Mouse (Mus musculus) lung, embryonic 16.5 days (tissue): Measurements from ENCODE around the gene Gm4181. TPM values are rescaled to one million over a fixed set of nuclear protein-coding genes. Genes with fewer than 3 reads are reported as not detected.
"Not testable (repeated sequence)": the region's sequence is repeated elsewhere in the genome, so short reads cannot be mapped to it uniquely, and the experiment has no call there.

Experiments
- ATAC-seq: fragments of 200-750 bp; cut with Nextera tagmentation; 2 replicates; pipeline ENCODE4 v1.8.0; 2017; ENCODE audit warnings: low read depth, mild to moderate bottlenecking, moderate library complexity
- H3K27ac ChIP-seq: fragments of 300-500 bp; sonication (generic); 2 replicates; pipeline ENCODE4 v1.5.1; 2014; ENCODE audit warnings: mild to moderate bottlenecking, control low read depth, low read length
- H3K27me3 ChIP-seq: fragments of 300-500 bp; sonication (generic); 2 replicates; pipeline ENCODE4 v1.6.1; 2014; ENCODE audit warnings: low read depth, low read length, mixed read lengths; ENCODE audit not compliant: control insufficient read depth, insufficient read depth
- H3K36me3 ChIP-seq: fragments of 300-500 bp; sonication (generic); 2 replicates; pipeline ENCODE4 v1.6.1; 2014; ENCODE audit warnings: low read length; ENCODE audit not compliant: control insufficient read depth, insufficient read depth
- H3K4me1 ChIP-seq: fragments of 300-500 bp; sonication (generic); replicated peaks from 2 replicates; pipeline ENCODE4 v1.6.1; 2014; ENCODE audit warnings: low read length, mixed read lengths; ENCODE audit not compliant: control insufficient read depth, insufficient read depth
- H3K4me2 ChIP-seq: fragments of 300-500 bp; sonication (generic); 2 replicates; pipeline ENCODE4 v1.6.1; 2014; ENCODE audit warnings: low read depth, low read length, control low read depth
- H3K4me3 ChIP-seq: fragments of 300-500 bp; sonication (generic); 2 replicates; pipeline ENCODE4 v1.5.1; 2014; ENCODE audit warnings: mild to moderate bottlenecking, low read length, control low read depth
- H3K9ac ChIP-seq: fragments of 300-500 bp; sonication (generic); 2 replicates; pipeline ENCODE4 v1.6.1; 2014; ENCODE audit warnings: low read length, control low read depth
- H3K9me3 ChIP-seq: fragments of 300-500 bp; sonication (generic); 2 replicates; pipeline ENCODE4 v1.6.1; 2016; ENCODE audit warnings: low read length; ENCODE audit not compliant: control insufficient read depth
- WGBS: fragments of 180-500 bp; shearing (Covaris S2); extraction: QIAGEN DNeasy Blood & Tissue Kit; methylation state at CpG from one replicate; pipeline ENCODE4 v1.1.7; 2014; 5-methylcytosine and 5-hydroxymethylcytosine counted together
- polyA plus RNA-seq: library from polyadenylated mRNA; unstranded; fragments of >200 nt; fragmentation: Nextera tagmentation; extraction: Ambion mirVana; gene quantifications from 2 replicates; pipeline ENCODE4 v1.2.1, GENCODE M21; 2015

Gm4181 gene
- not detected in 2 replicates for polyA plus RNA-seq

DNA sequence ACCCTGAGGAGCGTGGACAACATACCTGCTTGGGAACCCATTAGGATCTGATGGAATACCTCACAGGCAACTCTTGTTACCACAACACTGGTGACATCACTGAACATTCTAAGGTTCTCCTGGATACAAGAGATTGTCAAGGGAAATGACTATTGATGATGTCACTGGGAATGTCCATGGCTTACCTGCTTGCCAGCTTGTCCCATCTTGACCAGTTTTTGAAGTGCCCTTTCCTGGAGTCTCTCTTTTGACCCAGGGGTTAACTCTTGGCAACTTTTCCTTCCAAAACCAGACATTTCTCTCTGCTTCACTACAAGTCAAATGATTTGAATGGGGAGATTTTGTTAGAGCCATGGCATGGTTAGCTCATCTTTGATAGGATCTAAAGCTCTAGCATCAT is at the start of gene Gm4181:
Gene Gm4181 (minus strand): TSS at position 101 of the 400 bp plus-strand sequence.
- H3K27me3 ChIP-seq, H3K4me2 ChIP-seq, H3K4me3 ChIP-seq, H3K36me3 ChIP-seq, ATAC-seq, H3K9ac ChIP-seq, H3K4me1 ChIP-seq, H3K9me3 ChIP-seq, H3K27ac ChIP-seq: not testable (repeated sequence)
- WGBS, result 56% methylated on average over 1 of the region's 1 CpGs

GRCm38 (mm10) chr14:51677269-51677668 is 41.8 kb upstream of the Gm4181 start:
- ATAC-seq, result no peak
- no peaks in the 10 kb centered on the region for H3K4me1 ChIP-seq
- no peaks in the 10 kb centered on the region for H3K36me3 ChIP-seq
- H3K9me3 ChIP-seq, result no peaks in the 10 kb centered on the region
- H3K27me3 ChIP-seq, result no peaks in the 10 kb centered on the region
- WGBS, result 84% methylated on average over 5 of the region's 5 CpGs
- no peak overlapping the region for H3K27ac ChIP-seq
- H3K4me2 ChIP-seq, result no peak overlapping the region
- H3K4me3 ChIP-seq, result no peak overlapping the region
- H3K9ac ChIP-seq, result no peak overlapping the region

- not testable (repeated sequence) for ATAC-seq, H3K4me3 ChIP-seq, H3K4me1 ChIP-seq, H3K9ac ChIP-seq, H3K4me2 ChIP-seq, H3K27ac ChIP-seq, H3K9me3 ChIP-seq, H3K27me3 ChIP-seq, H3K36me3 ChIP-seq
- WGBS, result 85% methylated on average over 1 of the region's 1 CpGs
These were observed 3.0 kb downstream of the Gm4181 start for GRCm38 (mm10) chr14:51632426-51632825.

DNA sequence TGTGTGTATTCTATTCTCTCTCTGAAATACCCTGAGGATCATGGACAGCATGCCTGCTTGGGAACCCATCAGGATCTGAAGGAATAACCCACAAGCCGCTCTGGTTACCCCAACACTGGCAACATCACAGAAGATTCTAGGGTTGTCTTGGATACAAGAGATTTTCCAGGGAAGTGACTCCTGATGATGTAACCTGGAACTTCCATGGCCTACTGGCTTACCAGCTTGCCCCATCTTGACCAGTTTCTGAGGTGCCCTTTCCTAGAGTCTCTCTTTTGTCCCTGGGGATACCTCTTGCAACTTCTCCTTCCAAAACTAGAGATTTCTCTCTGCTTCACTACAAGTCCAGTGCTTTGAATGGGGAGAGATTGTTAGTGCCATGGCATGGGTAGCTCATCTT is 24.3 kb downstream of the Gm4181 start, which contains the start of gene Gm17078:
Gene Gm17078 (minus strand): TSS at position 101 of the 400 bp plus-strand sequence.
- Histone ChIP-seq H3K4me1 (no peaks in the 10 kb centered on the region), H3K27me3 (no peaks in the 10 kb centered on the region), H3K4me2 (no peak within 1 kb of the TSS), H3K36me3 (no peaks in the 10 kb centered on the region), H3K9me3 (no peaks in the 10 kb centered on the region), H3K27ac (no peak within 1 kb of the TSS), H3K9ac (no peak within 1 kb of the TSS), H3K4me3 (no peak within 1 kb of the TSS)
- ATAC-seq, result no peak
- WGBS, result 84% methylated on average over 1 of the region's 1 CpGs

- not testable (repeated sequence) for H3K9ac ChIP-seq, H3K4me3 ChIP-seq, H3K9me3 ChIP-seq, H3K4me1 ChIP-seq, H3K27me3 ChIP-seq, H3K27ac ChIP-seq, H3K4me2 ChIP-seq, ATAC-seq, H3K36me3 ChIP-seq
- 85% methylated on average over 4 of the region's 4 CpGs for WGBS
These were observed 43.4 kb downstream of the Gm4181 start, which contains the start of gene Gm17174 for GRCm38 (mm10) chr14:51592039-51592438. Gene Gm17174 (minus strand): TSS chr14:51592139.

Other genes with a start within 250 kb of the Gm4181 start
- gene Vmn2r88, start 224.8 kb downstream of the Gm4181 start, polyA plus RNA-seq, result not detected in 2 replicates
- gene Vmn2r89, start 183.8 kb downstream of the Gm4181 start, polyA plus RNA-seq, result not detected in 2 replicates
- gene Gm5622, start 82.9 kb downstream of the Gm4181 start, polyA plus RNA-seq, result not detected in 2 replicates
- gene Gm17175, start 61.6 kb downstream of the Gm4181 start, polyA plus RNA-seq, result not detected in 2 replicates
- gene Gm17174, start 43.5 kb downstream of the Gm4181 start, polyA plus RNA-seq, result not detected in 2 replicates
- gene Gm17078, start 24.4 kb downstream of the Gm4181 start, polyA plus RNA-seq, result not detected in 2 replicates
- not detected in 2 replicates for gene Gm17079, start 59.8 kb upstream of the Gm4181 start, polyA plus RNA-seq
- gene Gm5800, start 81.5 kb upstream of the Gm4181 start, polyA plus RNA-seq, result not detected in 2 replicates
- not detected in 2 replicates for gene Ang4, start 137.9 kb upstream of the Gm4181 start, polyA plus RNA-seq
- not detected in 2 replicates for gene AY358078, start 164.4 kb upstream of the Gm4181 start, polyA plus RNA-seq
- gene Ear6, start 218.0 kb upstream of the Gm4181 start, polyA plus RNA-seq, result not detected in 2 replicates
- 33.5 and 40.4 TPM in 2 replicates for gene Mettl17, start 249.2 kb upstream of the Gm4181 start, polyA plus RNA-seq